Mouse (Mus musculus) mouse trophoblast stem cell (cell line): ENCODE data around the gene Ppm1e.
"Not testable (repeated sequence)": the region's sequence is repeated elsewhere in the genome, so short reads cannot be mapped to it uniquely, and the experiment has no call there.

Source experiments
- in situ Hi-C, 2 experiments: fragments of 300-500 bp; cut with MseI, MboI; formaldehyde crosslinking; loops; 2 replicates in 1 of 2; 3 replicates in 1 of 2; pipeline ENCODE4 v1.15.1; 2025

Ppm1e gene

DNA sequence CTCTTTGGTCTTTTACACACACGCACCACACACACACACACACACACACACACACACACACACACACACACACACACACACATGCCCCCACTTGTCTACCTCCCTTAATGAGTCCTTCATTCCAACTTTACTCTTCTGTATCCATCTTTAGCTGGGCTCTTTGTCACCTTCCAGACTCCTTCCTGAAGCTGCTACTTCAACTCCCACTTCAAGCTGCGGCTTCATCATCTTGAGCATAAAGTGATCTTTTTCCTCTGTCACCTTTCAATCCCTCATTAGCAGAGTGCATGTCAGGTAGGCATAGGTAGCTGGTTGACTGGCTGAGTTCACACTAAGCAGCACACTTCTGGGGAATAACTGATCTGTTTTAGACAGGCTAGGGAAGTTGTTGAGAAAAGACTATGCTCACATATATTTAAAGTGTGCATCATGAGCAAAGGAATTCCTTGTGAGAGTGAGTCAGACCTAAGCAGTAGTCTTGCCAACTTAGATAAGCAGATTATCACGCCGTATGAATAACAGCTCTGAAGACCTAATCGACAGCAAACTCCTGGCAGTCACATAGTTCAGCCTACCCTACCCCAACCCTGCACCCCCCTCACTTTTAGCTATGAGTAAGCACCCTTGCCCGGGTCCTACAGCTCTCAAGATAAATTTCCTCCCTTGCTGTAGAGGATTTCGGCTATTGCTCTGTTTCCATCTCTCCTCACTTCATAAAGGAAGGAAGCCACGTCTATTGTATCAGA lies 49.3 kb downstream of the Ppm1e start:
- in situ Hi-C loops: no loop called here

DNA sequence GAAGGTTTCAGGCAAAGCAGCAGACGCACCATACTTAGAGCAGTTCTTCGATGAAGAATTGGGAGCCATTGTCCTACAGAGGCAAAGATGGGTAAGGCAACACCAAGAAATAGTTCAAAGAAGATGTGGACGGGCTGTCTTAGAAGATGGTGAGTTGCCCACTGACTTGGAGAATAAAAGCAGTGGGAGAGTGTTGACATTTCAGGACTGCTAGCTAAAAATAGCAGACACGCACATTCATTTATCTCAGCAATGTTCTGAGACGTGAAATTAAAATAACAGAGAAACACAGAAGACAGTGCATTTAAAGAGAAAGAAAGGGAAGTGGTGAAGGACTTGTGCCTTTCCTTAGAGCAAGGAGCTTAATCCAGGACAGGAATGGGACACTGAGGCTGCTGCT lies 59.8 kb downstream of the Ppm1e start:
- in situ Hi-C loops: no loop called here

DNA sequence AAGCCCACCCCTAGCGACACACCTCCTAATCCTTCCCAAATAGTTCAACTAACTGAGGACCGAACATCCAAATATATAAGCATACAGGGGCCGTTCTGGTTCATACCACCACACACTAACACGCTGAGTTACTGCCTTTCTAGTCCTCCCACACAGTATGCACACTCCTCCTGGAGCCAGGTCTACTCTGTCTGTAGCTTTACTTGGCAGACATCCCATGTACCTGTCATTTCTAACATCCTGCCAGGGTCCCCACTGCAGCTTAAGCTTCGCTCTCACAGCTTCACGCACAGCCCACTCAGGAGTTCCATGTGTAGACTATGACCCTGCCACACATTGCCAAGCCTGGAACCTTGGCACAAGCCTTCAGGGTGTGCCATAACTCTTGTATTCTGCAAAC lies 62.4 kb downstream of the Ppm1e start:
- in situ Hi-C loops: no loop called here

DNA sequence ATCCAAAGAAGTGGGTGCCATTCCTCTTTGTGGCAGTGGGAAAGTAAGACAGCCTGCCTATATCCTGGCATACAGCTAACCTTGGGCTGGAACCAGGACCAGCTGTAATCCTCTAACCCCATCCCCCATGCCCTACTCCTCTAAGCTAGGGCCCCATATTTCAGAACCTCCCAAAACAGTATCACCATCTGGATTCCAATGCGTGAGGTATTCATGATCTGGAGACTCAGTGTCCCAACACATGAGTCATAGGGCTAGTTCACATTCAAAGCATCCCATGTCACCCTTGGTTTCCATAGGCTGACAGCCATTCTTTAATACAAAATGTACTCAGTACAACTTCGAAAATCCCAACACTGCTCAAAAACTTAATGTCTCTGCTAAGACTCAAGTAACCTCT lies 63.2 kb downstream of the Ppm1e start:
- in situ Hi-C loops: no loop called here

DNA sequence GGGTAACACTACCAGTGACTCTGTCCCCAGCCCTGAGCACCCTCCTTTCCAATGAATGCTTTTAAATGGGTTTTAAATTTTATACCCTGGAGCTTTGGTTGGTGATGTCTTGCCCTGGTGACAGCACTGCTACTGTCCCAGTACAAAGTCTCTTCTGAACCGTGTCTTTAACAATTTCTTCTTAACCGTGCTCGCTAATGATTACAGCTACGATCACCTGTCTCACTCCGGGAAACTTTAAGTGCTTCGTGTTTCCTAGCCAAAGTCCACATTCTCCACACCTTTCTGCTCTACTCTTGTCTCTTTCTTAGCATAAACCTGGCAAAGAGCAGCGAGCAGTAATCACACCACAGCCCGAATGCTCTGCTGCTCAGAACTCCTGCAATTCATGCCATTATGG lies 69.5 kb downstream of the Ppm1e start:
- in situ Hi-C loops: no loop called here

DNA sequence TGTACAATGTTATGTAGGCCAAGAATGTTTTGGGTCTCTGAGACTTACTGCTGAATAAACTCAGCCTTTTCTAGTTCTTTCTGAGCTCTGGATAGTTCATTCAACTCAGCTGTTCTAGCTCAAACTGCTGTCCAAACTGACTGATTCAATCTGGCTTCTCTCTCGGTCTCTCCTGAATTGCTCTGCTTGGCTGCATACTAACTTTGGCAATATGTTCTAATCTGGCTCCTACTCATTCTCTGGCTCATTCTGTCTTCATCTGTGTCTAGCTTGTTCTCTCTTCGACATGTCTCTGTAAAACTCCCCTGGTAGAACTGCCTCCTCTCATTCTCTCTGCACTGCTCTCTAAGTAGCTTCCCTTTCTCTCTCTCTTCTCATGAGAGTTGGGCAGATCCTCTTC lies 72.6 kb downstream of the Ppm1e start:
- in situ Hi-C loops: no loop called here

DNA sequence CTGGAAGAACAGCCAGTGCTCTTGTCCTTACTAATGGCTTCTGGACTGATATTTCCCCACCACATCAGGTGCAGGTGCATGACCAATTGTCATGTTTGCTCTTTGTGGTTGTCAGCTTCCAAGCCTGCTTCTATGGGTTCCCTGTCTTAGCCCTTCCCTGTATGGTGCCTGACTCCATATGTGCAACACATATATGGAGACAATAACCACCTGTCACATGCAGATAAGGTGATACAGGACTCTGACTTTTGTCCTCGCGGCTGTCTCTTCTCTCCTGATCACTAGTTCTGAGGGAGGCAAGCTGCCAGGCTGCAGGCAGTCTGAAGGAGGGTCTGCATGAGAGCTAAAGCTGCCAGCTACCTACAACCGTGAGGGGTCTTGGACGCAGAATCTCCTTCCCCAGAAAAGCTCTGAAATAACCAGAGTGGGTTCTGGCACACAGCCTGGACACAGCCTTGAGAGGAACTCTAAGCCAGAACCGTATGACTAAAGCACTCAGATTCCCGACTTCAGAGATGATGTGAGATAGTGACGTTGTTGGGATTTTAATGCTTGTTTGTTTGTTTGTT lies 76.8 kb downstream of the Ppm1e start:
- in situ Hi-C loops: no loop called here

DNA sequence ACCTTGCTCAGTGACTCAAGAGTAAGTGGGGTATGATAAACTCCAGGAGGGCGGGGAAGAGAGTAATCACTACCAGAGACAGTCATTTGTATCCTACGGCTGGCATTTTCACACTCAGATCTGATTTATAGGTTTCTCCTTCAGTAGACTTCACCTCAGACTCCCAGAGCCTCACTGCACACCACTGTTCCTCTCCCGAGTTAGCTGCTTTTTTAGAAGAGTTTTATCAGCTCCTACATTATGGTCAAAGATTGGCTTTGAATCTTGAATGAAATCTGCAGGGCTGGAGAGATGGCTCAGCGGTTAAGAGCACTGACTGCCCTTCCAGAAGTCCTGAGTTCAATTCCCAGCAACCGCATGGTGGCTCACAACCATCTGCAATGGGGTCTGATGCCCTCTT lies 79.4 kb downstream of the Ppm1e start:
- in situ Hi-C loops: no loop called here

DNA sequence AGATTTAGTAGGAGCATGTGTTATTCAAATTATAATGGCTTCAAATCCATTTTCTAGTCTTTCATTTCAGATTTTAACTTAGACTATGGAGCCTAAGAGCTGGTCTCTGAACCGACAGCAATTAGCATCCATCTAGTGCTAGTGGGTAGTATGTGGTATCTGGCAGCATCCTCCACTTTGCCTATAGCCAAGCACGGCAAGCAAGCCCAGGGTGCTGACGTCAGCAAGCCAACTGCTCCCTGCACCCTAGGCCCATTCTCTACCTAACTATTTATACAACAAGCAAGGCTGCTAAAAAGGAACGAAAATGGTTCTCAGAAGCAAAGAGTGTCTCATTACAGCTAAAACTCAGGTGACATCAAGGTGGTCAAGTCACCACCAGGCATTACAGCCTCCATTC lies 80.0 kb downstream of the Ppm1e start:
- in situ Hi-C loops: no loop called here

DNA sequence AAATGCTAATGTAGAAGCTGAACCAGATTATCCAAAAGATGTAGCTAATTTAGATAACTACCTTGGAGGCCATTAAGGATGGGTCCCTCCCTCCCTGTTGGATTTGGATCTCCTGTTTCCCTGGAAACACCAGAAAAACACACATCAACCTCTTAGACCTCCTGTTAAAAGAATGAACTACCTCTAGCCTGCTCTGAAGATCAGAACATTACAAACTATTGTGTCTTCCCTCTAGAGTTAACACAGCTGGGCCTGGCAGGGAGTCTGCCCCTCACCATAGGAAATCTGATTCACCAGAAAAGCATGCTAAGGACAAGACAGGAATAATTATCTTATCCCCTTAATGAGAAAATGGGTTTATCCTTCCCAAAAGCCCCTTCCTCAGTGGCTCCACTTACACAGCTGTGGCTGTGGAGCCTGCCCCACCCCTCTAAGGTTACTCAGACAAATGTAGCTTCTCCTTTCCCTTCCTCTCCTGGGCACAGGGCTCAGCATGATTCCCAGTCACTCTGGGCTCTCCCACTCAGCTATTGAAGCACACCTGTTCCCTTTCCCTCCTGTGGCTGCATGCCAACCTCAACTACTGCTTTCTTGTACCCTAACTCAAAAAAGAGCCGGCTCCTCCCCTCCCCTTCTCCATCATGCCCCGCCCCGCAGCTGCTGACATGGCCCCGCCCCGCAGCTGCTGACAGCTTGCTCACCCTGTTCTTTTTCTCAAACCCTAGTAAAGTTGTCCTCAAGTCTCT lies 82.4 kb downstream of the Ppm1e start:
- in situ Hi-C loops: no loop called here

DNA sequence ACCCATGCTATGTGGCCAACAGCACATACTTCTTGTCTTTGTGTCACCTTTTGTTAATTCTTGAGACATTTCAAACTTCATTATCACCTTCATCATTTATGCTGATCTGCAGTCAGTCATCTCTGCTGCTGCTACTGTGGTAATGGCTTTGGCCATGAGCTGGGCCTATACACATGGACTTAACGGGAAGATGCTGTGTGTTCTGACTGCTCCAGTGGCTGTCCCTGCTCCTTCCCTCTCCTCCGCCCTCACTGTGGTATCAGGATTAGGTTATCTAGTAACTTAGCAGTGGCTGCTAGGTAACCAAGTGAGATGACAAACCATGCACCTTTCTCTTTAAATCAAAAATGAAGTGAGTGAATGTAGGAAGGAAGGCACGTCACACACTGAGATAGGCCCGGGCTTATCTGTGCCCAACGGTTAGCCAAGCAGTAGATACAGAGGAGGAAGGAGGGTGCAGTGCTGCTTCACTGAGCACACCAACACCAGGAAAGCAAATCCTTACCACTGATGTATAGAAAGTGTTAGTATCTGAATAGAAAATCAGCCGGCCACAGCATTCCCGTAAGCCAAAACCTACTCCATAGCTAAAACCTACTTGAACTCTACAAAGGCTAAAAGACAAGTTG lies 83.3 kb downstream of the Ppm1e start:
- in situ Hi-C loops: no loop called here

DNA sequence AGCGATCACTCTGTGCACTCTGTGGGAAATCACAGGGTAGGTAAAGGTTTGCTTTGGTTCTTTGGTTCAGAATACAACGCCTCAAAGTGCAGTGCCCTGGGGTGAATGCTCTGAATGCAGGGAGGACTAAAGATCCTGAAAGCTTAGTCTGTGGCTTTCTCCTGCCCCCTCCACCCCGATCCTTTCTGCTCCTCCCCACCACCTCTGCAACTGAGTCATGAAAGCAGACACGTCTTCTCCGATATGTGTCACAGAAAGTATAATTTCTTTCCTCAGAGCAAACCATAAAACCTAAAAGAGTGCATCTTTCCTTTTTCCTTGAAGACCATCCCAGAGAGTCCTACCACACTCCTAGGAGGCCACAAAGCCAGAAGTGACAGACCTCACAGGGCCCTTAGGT lies 86.1 kb downstream of the Ppm1e start:
- in situ Hi-C loops: no loop called here

DNA sequence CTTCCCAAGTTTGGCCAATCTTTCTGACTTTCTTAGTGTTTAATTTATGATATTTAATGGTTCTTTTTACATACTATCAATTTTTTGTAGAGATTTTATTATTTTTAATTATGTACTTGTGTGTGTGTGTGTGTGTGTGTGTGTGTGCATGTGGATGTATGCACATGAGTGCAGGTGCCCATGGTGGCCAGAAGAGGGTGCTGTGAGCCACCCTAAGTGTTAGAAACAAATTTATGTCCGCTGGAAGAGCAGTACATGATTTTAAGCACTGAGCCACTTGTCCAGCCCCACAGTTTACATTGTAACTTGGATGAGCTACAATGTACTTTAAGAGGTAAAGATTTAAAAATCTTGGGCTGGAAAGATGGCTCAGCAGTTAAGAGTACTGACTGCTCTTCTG lies 87.3 kb downstream of the Ppm1e start:
- in situ Hi-C loops: no loop called here

DNA sequence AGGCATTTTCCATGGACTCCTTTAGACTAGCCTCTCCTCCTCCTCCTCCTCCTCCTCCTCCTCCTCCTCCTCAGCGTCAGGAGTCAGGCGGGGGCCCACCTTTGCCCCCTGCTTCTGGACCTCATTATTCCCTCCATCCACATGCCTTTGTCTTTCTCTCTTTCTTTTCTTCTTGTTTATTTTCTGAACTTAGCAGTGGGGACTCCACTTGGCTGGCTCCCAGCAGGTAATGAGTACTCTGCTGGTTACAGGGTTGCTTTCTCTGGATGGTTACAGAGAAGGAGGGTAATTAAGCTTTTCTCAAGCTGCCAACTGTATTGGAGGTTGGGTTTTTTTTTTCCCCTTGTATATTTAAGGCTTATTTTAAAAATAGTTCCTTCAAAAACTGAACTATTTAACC lies 87.9 kb downstream of the Ppm1e start:
- in situ Hi-C loops: no loop called here

DNA sequence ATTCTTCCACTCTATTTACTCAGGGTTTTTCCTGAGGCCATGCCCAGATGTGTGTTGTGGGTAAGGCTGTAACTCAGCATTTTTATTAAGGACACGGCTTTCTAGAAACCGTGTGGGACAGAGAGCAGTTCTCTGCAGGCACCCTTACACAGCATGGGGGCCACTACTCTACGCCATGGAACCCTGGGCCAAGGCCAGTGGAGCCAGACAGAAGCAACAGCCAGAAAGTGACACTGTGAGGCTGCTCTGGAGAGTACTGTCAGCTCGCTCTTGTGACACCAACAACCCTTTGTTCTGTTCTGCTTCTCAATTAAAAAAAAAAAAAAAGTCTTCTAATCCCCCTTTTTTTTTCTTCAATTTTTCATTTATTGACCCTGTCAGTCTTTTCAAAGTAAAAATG lies 88.4 kb downstream of the Ppm1e start:
- in situ Hi-C loops: no loop called here

DNA sequence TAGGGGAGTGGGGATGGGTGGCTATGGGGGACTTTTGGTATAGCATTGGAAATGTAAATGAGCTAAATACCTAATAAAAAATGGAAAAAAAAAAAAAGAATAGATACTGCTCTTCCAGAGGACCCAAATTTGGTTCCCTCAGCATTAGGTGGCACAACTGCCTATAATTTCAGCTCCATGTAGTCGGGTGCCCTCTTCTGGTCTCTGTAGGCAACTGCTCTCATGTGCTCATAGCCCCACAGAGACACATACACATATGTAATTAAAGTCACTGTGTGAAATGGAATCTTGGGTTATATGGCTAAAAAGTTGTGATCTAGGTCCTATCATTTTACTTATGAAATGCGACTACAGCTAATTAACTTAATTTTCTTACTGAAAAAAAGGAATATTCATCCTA lies 90.0 kb downstream of the Ppm1e start:
- in situ Hi-C loops: no loop called here

DNA sequence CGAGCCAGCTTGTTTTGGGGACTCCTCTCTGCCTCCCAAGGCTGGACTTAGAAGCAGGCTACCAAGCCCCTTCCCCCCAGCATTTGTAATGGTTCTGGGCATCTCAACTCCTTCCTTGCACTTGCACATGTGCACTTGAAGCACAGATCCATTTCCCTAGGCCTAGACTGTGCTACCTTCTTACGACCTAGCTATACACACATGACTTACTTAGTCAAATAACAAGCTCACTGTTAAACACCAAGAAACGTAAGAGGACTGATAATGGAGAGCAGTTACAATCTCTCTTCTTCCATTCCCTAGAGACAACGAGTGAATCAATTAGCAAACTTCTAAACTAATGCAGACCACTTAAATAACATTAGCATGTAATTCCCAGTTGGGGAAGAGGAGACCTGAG lies 92.6 kb downstream of the Ppm1e start:
- in situ Hi-C loops: no loop called here

DNA sequence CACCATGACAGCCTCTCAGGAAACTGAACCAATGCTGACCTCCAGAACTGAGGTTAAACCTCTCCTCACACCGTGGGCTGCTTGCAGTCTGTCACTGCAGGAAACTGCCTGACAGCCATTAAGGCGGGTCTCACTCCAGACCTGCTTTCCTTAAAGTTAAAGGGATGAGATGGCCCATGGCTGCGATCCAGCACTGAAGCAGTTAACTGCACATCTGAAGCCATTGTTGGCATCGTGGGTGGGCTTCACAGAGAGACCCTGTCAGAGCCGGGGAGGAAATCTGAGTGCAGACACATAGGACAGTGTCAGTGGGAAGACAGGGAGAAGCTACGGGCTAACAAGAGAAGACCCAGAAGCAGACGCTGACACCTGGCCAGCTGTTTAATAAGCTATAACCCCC lies 94.9 kb downstream of the Ppm1e start:
- in situ Hi-C loops: no loop called here

DNA sequence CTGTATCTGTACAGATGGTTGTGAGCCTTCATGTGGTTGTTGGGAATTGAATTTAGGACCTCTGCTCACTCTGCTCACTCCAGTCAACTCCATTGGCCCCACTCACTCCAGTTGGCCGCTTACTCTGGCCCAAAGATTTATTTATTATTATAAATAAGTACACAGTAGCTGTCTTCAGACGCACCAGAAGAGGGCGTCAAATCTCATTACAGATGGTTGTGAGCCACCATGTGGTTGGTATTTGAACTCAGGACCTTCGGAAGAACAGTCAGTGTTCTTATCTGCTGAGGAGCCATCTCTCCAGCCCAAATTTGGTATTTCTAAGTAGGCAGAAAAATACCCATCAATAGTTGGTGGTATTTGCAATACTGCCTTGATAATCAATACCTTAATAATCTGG lies 97.1 kb downstream of the Ppm1e start:
- in situ Hi-C loops: not testable (repeated sequence)

DNA sequence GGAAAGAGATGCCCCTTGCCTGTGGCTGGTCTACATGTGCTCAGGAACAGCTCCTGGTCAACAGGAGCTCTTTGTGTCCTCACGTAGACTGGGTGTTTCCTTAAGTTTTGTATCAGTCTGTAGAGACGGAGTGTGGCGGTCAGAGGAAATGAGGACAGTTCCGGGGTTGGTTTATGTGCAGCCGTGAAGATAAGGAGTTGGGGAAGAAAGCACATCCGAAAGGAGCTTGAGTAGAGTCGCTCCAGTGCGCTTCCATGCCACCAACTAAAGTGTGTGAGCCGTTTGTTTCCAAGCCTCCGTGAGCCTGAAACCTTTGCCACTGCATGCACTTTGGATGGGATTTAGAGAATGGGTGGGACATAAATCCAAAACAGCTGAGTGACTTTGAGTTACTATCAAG lies 99.0 kb downstream of the Ppm1e start:
- in situ Hi-C loops: no loop called here

DNA sequence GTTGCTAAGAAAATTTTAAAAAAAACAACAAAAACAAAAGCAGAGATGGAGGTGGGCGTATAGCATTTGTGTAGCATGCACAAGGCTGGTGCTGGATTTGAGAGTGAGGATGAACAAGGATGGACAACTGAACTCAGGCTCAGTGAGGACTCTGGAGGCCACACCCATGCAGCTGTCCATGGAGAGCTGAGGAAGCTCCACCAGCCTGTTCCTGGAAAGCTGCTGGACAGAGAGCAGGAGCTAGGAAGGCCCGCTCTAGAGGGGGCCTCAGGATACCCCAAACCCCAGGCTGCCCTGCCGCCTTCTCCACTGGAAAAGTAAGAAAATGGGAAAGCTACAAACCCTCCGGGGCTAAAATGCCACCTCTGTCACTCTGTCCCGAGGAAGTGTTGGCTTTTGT lies 101.5 kb downstream of the Ppm1e start:
- in situ Hi-C loops: no loop called here

DNA sequence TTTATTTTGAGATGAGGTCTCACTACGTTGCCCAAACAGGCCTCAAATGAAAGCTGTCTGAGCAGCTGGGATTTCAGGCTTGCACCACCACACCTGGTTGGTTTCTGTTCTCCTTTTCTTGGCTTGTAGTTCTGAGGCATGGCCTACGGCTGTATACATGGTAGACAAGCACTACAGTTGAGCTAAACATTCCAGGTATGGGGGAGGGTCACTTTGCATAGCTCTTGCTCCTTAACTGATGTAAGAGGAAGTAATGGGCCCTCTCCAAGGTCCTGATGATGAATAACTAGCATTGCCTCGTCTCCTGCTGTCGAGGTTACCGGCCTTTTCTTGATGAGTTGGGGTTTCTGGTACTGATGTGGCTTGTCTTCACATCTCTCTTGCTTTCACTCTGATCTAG lies 104.7 kb downstream of the Ppm1e start:
- in situ Hi-C loops: no loop called here

DNA sequence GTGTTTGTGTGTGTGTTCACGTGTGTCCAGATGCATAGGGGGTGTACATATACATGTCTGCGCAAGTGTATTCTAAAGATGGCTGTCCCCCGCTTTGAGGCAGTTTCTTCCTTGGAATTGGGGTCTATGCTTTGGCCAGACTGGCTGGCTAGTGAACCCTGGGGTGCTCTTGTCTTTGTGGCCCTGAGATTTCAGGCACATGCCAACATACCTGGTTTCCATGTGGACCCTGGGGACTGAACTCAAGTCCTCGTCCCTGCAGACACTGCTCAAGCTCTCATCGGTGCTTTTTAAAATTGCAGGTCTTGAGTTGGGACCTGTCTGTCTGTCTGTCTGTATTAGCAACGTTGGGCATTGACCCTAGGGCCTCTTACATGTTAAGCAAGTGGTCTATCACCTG lies 105.5 kb downstream of the Ppm1e start:
- in situ Hi-C loops: no loop called here
